Mouse (Mus musculus) heart, postnatal 0 days (tissue): Measurements from ENCODE around the gene Morc2a.

Experiments
- CTCF ChIP-seq: IDR thresholded peaks from 2 replicates; pipeline ENCODE4 v1.5.1; 2016; ENCODE audit warnings: antibody characterized with exemption, control low read depth, low read depth
- EP300 ChIP-seq: IDR thresholded peaks from 2 replicates; pipeline ENCODE4 v1.6.1; 2016; ENCODE audit warnings: antibody characterized with exemption, low read depth

DNA sequence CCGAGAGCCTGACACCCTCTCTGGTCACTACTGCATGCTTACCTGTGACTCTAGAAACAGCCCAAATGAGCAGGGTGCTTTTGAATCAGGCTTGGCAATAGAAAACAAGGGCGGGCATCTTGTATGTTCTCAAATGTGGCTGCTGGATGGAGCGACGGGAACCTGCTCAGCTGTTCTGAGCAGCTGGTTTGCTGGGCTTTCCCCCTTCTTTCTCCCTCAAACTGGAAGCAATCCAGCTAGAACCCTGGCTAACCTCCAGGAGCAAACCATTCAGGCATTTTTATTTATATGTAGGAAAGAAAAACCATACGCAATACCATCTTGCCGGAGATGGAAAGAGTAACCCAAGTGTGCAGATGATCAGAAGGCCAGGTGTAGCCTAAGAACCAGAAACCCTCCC lies 67.7 kb downstream of the Morc2a start:
- TF ChIP-seq CTCF (no peak), EP300 (no peak)
